Mouse (Mus musculus) liver, postnatal 0 days (tissue): ENCODE results near the gene Eva1c.

Experiments
- CTCF ChIP-seq: sonication (generic); IDR thresholded peaks from 2 replicates; pipeline ENCODE4 v1.5.1; 2016; ENCODE audit warnings: antibody characterized with exemption, low read depth
- EP300 ChIP-seq: IDR thresholded peaks from 2 replicates; pipeline ENCODE4 v1.6.1; 2016; ENCODE audit warnings: antibody characterized with exemption, low read depth, mild to moderate bottlenecking

DNA sequence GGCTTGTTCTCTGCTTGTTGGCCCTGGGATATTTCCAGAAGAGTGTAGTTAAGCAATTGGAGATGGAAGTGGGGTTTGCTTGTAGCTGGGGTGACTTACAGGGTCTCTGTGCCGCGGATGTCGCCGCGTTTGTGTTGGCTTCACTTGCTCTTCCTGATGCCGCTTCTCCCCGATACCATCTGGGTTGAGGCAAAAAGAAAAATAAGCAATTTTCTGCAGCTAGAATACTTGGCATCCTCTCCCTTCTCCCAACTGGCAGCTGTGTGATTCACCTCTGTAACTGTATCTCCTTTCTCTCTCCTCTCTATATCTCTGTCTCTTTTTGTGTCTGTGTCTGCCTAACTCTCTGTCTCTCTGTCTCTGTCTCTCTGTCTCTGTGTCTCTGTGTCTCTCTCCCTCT, 66.5 kb downstream of the Eva1c start:
- TF ChIP-seq CTCF (no peak), EP300 (no peak)
